Mouse (Mus musculus) embryonic facial prominence, embryonic 14.5 days (tissue): ENCODE measurements around the gene Dnm1. TPM values are rescaled to one million over a fixed set of nuclear protein-coding genes. Genes with fewer than 3 reads are reported as not detected.
"Not testable (repeated sequence)": the region's sequence is repeated elsewhere in the genome, so short reads cannot be mapped to it uniquely, and the experiment has no call there.

Experiments
- ATAC-seq: fragments of 200-750 bp; cut with Nextera tagmentation; 2 replicates; pipeline ENCODE4 v1.8.0; 2017; ENCODE audit warnings: low read depth, moderate number of reproducible peaks, moderate TSS enrichment
- DNase-seq: peaks from one replicate; pipeline ENCODE4 v3.0.0-alpha.2; 2015; ENCODE audit warnings: low spot score
- H3K27ac ChIP-seq: fragments of 300-500 bp; sonication (generic); replicated peaks from 2 replicates; pipeline ENCODE4 v1.5.1; 2014; ENCODE audit warnings: low read depth, mild to moderate bottlenecking, low read length, moderate library complexity
- H3K27me3 ChIP-seq: fragments of 300-500 bp; sonication (generic); replicated peaks from 2 replicates; pipeline ENCODE4 v1.6.1; 2014; ENCODE audit warnings: low read length; ENCODE audit not compliant: control insufficient read depth, insufficient read depth
- H3K36me3 ChIP-seq: fragments of 300-500 bp; sonication (generic); 2 replicates; pipeline ENCODE4 v1.6.1; 2014; ENCODE audit warnings: low read length, mixed read lengths; ENCODE audit not compliant: control insufficient read depth, insufficient read depth
- H3K4me1 ChIP-seq: fragments of 300-500 bp; sonication (generic); 2 replicates; pipeline ENCODE4 v1.6.1; 2014; ENCODE audit warnings: antibody characterized with exemption, low read length; ENCODE audit not compliant: control insufficient read depth, insufficient read depth
- H3K4me2 ChIP-seq: fragments of 300-500 bp; sonication (generic); 2 replicates; pipeline ENCODE4 v1.6.1; 2014; ENCODE audit warnings: low read depth, mild to moderate bottlenecking, low read length, moderate library complexity, mixed read lengths
- H3K4me3 ChIP-seq: fragments of 300-500 bp; sonication (generic); 2 replicates; pipeline ENCODE4 v1.5.1; 2014; ENCODE audit warnings: low read depth, mild to moderate bottlenecking, low read length
- H3K9ac ChIP-seq: fragments of 300-500 bp; sonication (generic); 2 replicates; pipeline ENCODE4 v1.6.1; 2014; ENCODE audit warnings: low read depth, mild to moderate bottlenecking, low read length, moderate library complexity, mixed read lengths
- H3K9me3 ChIP-seq: fragments of 300-500 bp; sonication (generic); 2 replicates; pipeline ENCODE4 v1.6.1; 2016; ENCODE audit warnings: low read length; ENCODE audit not compliant: control insufficient read depth
- WGBS: fragments of 180-500 bp; shearing (Covaris S2); extraction: QIAGEN DNeasy Blood & Tissue Kit; methylation state at CpG from one replicate; pipeline ENCODE4 v1.1.7; 2014; 5-methylcytosine and 5-hydroxymethylcytosine counted together
- polyA plus RNA-seq: library from polyadenylated mRNA; unstranded; fragments of >200 nt; fragmentation: Nextera tagmentation; extraction: Ambion mirVana; gene quantifications from 2 replicates; pipeline ENCODE4 v1.2.1, GENCODE M21; 2014

Gene Dnm1
- polyA plus RNA-seq, 1 experiment from 2014 or later: 34.1 TPM

DNA sequence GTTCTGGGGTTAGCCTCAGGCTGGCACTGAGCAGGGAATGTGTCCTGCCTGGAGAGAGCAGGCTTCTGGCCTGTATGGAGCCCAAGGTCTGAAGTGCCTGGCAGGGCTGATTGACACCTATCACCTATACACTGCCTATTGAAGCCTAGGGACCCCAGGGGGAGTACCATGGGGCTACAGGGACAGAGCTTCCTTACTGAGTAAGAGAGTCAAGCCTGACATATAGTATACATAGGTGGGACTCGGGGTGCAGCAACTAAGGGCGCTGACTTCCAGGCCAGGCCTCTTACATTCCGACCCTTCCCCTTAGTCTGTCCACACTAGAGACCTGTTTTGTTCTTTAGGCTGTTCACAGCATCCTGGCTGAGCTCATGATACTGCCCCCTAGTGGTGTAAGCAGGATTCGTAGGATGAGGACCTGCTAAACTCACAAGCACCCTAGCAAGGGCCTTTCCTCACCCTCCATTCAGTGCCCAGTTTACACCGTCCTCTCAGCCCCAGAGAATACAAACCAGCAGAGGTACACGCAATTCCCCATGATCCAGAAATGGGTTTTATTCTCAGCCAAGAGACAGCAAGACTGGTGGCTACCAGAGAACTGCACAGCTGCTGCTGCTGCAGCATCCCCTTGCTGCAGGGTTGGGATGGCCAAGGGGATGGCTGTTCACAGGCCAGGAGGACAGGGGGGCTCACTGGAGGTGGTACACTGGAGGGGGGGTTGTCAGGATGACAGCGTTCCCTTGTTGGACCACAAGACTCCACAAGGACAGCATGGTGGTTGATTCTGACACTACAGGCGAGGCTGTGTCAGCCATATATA, 45.0 kb downstream of the Dnm1 start:
- Histone ChIP-seq H3K36me3 (peaks cover 80% of the 10 kb centered on the region), H3K9me3 (no peaks in the 10 kb centered on the region), H3K4me2 (no peak overlapping the region), H3K27ac (no peak overlapping the region), H3K27me3 (no peaks in the 10 kb centered on the region), H3K9ac (no peak overlapping the region), H3K4me3 (no peak overlapping the region), H3K4me1 (peaks cover 24% of the 10 kb centered on the region)
- ATAC-seq: no peak
- peak; percentile 65 for DNase-seq
- 44% methylated on average over 8 of the region's 8 CpGs for WGBS

DNA sequence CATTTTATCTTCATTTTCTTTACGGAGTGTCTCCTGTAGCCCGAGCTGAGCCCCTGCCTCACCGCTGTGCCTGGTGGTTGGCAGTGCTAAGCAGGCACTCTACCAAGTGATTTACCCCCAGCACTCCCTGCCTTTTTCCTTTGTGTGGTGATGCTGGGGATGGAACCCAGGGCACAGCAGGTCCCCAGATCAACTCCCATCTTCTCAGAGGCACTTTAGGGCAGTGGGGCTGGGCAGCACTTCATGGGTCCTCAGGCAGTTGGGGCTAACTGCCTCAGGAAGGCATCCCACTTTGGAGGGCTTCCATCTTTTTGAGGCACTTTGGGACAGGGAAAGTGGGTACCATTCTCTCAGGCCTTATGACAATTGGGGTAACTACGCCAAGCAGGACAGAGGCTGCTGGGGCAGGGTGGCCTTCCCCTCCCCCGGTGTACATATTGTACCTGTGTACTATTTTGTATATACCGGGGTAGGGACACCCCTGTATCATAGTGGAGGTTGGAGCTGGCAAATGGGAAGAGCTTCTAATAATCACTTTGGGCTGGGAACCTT, 45.8 kb downstream of the Dnm1 start:
- peaks cover 20% of the 10 kb centered on the region for H3K4me1 ChIP-seq
- ATAC-seq (no peak), DNase-seq (no peak)
- no peaks in the 10 kb centered on the region for H3K27me3 ChIP-seq
- no peak overlapping the region for H3K9ac ChIP-seq
- no peak overlapping the region; the same call in 1 of the 2 replicates for H3K27ac ChIP-seq
- H3K9me3 ChIP-seq: no peaks in the 10 kb centered on the region
- 90% methylated on average over 6 of the region's 6 CpGs for WGBS
- no peak overlapping the region for H3K4me2 ChIP-seq
- H3K36me3 ChIP-seq: peaks cover 81% of the 10 kb centered on the region
- H3K4me3 ChIP-seq: no peak overlapping the region

DNA sequence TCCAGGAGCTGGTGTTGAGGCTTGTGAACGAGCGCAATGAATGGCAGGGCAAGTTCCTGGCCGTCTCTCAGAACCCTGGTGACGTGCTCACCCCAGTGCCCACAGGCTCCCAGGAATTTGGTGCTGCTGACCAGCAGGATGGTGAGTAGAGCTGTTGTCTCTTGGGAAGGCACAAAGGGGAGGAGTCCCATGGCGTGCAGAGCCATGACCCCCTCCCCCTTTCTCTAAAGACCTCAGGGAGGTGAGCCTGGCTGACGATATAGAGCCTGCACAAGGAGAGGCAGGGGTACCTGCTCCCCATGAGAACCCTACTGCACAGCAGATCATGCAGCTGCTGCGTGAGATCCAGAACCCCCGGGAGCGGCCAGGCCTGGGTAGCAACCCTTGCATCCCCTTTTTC, 47.0 kb downstream of the Dnm1 start:
- DNase-seq (no peak), ATAC-seq (no peak)
- Histone ChIP-seq H3K9ac (no peak overlapping the region), H3K4me3 (no peak overlapping the region), H3K9me3 (no peaks in the 10 kb centered on the region), H3K4me2 (no peak overlapping the region), H3K27ac (no peak overlapping the region), H3K27me3 (no peaks in the 10 kb centered on the region), H3K36me3 (peaks cover 92% of the 10 kb centered on the region), H3K4me1 (peaks cover 11% of the 10 kb centered on the region; the same call in 1 of the 2 replicates)
- 77% methylated on average over 9 of the region's 9 CpGs for WGBS

DNA sequence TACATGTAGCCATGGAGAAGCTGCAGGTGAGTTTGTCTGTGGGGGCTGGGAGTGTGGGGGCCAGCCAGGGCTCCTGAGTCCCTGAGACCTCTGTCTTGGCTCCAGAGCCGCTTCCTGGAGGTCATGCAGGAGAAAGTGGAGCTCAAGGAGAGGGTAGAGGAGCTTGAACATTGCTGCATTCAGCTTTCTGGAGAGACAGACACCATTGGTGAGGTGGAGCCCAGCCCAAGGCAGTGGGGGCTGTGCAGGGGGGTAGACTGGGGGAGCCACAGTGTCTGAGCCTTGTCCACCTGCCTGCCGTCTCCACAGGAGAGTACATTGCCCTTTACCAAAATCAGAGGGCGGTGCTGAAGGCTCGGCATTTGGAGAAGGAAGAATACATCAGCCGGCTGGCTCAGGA, 47.5 kb downstream of the Dnm1 start:
- Histone ChIP-seq H3K27ac (no peak overlapping the region), H3K4me2 (no peak overlapping the region), H3K4me3 (no peak overlapping the region), H3K4me1 (0 out of 2 replicates have a peak, but pooled peaks cover 7% of the 10 kb centered on the region), H3K27me3 (no peaks in the 10 kb centered on the region), H3K9ac (no peak overlapping the region), H3K36me3 (peaks cover 97% of the 10 kb centered on the region), H3K9me3 (no peaks in the 10 kb centered on the region)
- ATAC-seq (no peak), DNase-seq (no peak)
- 84% methylated on average over 4 of the region's 5 CpGs for WGBS

- Histone ChIP-seq H3K9me3 (no peaks in the 10 kb centered on the region), H3K9ac (no peak overlapping the region), H3K36me3 (peaks cover 98% of the 10 kb centered on the region), H3K27ac (no peak overlapping the region), H3K4me3 (no peak overlapping the region), H3K4me1 (no peaks in the 10 kb centered on the region), H3K27me3 (no peaks in the 10 kb centered on the region), H3K4me2 (no peak overlapping the region)
- 55% methylated on average over 8 of the region's 8 CpGs for WGBS
- peak; percentile 67 for ATAC-seq
- peak; percentile 62 for DNase-seq
Observed at GRCm38 (mm10) chr2:32304145-32304832, 48.8 kb downstream of the Dnm1 start.

DNA sequence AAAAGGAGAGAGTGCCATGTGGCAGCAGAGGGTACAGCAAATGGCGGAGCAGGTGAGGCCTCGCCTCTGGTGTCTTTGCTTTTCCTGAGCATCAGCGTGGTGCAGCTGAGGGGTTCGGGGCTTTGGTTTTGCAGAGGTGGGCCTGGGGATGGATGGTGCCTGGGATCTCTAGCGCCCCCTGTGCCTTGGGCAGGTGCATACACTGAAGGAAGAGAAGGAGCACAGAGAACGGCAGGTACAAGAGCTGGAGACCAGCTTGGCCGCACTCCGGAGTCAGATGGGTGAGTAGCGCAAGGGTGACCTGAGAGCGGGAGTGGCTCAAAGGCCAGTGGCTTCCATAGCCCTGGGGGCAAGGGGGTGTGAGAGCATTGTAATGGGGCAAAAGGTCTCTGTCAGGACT, 50.2 kb downstream of the Dnm1 start:
- Histone ChIP-seq H3K4me2 (no peak overlapping the region), H3K4me3 (no peak overlapping the region), H3K36me3 (peaks cover 99% of the 10 kb centered on the region), H3K27ac (no peak overlapping the region), H3K4me1 (no peaks in the 10 kb centered on the region), H3K27me3 (no peaks in the 10 kb centered on the region), H3K9me3 (no peaks in the 10 kb centered on the region), H3K9ac (no peak overlapping the region)
- no peak for DNase-seq
- ATAC-seq: no peak
- WGBS: 93% methylated on average over 9 of the region's 10 CpGs

- Histone ChIP-seq H3K36me3 (peaks cover 76% of the 10 kb centered on the region), H3K27me3 (no peaks in the 10 kb centered on the region), H3K4me2 (no peak overlapping the region), H3K4me3 (no peak overlapping the region), H3K27ac (no peak overlapping the region), H3K4me1 (no peaks in the 10 kb centered on the region), H3K9ac (no peak overlapping the region), H3K9me3 (no peaks in the 10 kb centered on the region)
- ATAC-seq (no peak), DNase-seq (no peak)
- whole genome bisulfite sequencing: 87% methylated on average over 4 of the region's 4 CpGs
Observed at GRCm38 (mm10) chr2:32299469-32299868, 53.7 kb downstream of the Dnm1 start.

- H3K36me3 ChIP-seq: peaks cover 64% of the 10 kb centered on the region
- H3K27me3 ChIP-seq, H3K9ac ChIP-seq, H3K27ac ChIP-seq, H3K4me2 ChIP-seq, H3K4me3 ChIP-seq, ATAC-seq, H3K4me1 ChIP-seq, DNase-seq, H3K9me3 ChIP-seq: not testable (repeated sequence)
- WGBS: 83% methylated on average over 2 of the region's 2 CpGs
Observed at GRCm38 (mm10) chr2:32295842-32296241, 57.3 kb downstream of the Dnm1 start.
